Mouse (Mus musculus): ENCODE measurements around the gene 4930539E08Rik. TPM values are rescaled to one million over a fixed set of nuclear protein-coding genes. Genes with fewer than 3 reads are reported as not detected.

The 4930539E08Rik gene
- polyA plus RNA-seq, 1 experiment from 2014 or later, result 1.9 TPM

GRCm38 (mm10) chr17:28869412-28870110 lies 45.6 kb downstream of the 4930539E08Rik start:
- peak; percentile 96 for ATAC-seq (ENCODE audit: low FRiP score, low read depth)
- Histone ChIP-seq H3K4me3 (no peak overlapping the region), H3K27me3 (no peaks in the 10 kb centered on the region), H3K9me3 (no peaks in the 10 kb centered on the region), H3K4me2 (peak overlapping the region; percentile 24), H3K4me1 (replicated peaks) (peaks cover 21% of the 10 kb centered on the region), H3K36me3 (no peaks in the 10 kb centered on the region), H3K9ac (no peak overlapping the region), H3K27ac (replicated peaks) (peak overlapping the region; percentile 82)
- WGBS, result 42% methylated on average over 9 of the region's 9 CpGs

GRCm38 (mm10) chr17:28867381-28867780 lies 47.7 kb downstream of the 4930539E08Rik start:
- H3K27me3 ChIP-seq, result no peaks in the 10 kb centered on the region
- no peaks in the 10 kb centered on the region for H3K36me3 ChIP-seq
- WGBS, result 90% methylated on average over 4 of the region's 4 CpGs

GRCm38 (mm10) chr17:28866921-28867320 lies 48.2 kb downstream of the 4930539E08Rik start:
- Histone ChIP-seq H3K27me3 (no peaks in the 10 kb centered on the region), H3K4me3 (no peak overlapping the region), H3K4me2 (no peak overlapping the region), H3K4me1 (replicated peaks) (peaks cover 21% of the 10 kb centered on the region), H3K9me3 (no peaks in the 10 kb centered on the region), H3K27ac (replicated peaks) (no peak overlapping the region), H3K9ac (no peak overlapping the region), H3K36me3 (no peaks in the 10 kb centered on the region)
- no peak for ATAC-seq (ENCODE audit: low FRiP score, low read depth)

More at GRCm38 (mm10) chr17:28867381-28867780, 47.7 kb downstream of the 4930539E08Rik start:
- Histone ChIP-seq H3K9me3 (no peaks in the 10 kb centered on the region), H3K4me3 (no peak overlapping the region), H3K9ac (no peak overlapping the region), H3K27ac (replicated peaks) (no peak overlapping the region), H3K4me2 (no peak overlapping the region), H3K4me1 (replicated peaks) (peaks cover 21% of the 10 kb centered on the region)
- ATAC-seq (ENCODE audit: low FRiP score, low read depth), result no peak

- H3K27me3 ChIP-seq, result no peaks in the 10 kb centered on the region
- WGBS, result 80% methylated on average over 6 of the region's 6 CpGs
- no peak for ATAC-seq (ENCODE audit: low FRiP score, low read depth)
These were observed 50.7 kb downstream of the 4930539E08Rik start for GRCm38 (mm10) chr17:28864464-28864863.

GRCm38 (mm10) chr17:28863926-28864325 lies 51.2 kb downstream of the 4930539E08Rik start:
- WGBS, result 76% methylated on average over 7 of the region's 7 CpGs
- Histone ChIP-seq H3K27ac (replicated peaks) (no peak overlapping the region), H3K27me3 (no peaks in the 10 kb centered on the region), H3K4me1 (replicated peaks) (peaks cover 4% of the 10 kb centered on the region), H3K4me3 (no peak overlapping the region), H3K9me3 (no peaks in the 10 kb centered on the region), H3K36me3 (no peaks in the 10 kb centered on the region), H3K9ac (no peak overlapping the region), H3K4me2 (no peak overlapping the region)
- no peak for ATAC-seq (ENCODE audit: low FRiP score, low read depth)

More at GRCm38 (mm10) chr17:28864464-28864863, 50.7 kb downstream of the 4930539E08Rik start:
- Histone ChIP-seq H3K36me3 (no peaks in the 10 kb centered on the region), H3K4me3 (no peak overlapping the region), H3K4me1 (replicated peaks) (peaks cover 9% of the 10 kb centered on the region), H3K9ac (no peak overlapping the region), H3K27ac (replicated peaks) (no peak overlapping the region), H3K9me3 (no peaks in the 10 kb centered on the region), H3K4me2 (no peak overlapping the region)

GRCm38 (mm10) chr17:28858205-28858604 lies 56.9 kb downstream of the 4930539E08Rik start, which contains the start of gene Pnpla1:
TSS of gene Pnpla1 (plus strand) at chr17:28858411.
- Histone ChIP-seq H3K36me3 (no peaks in the 10 kb centered on the region), H3K4me2 (no peak within 1 kb of the TSS), H3K4me3 (no peak within 1 kb of the TSS), H3K9ac (no peak within 1 kb of the TSS), H3K4me1 (replicated peaks) (no peaks in the 10 kb centered on the region), H3K9me3 (peaks cover 8% of the 10 kb centered on the region; the same call in 1 of the 2 replicates), H3K27me3 (no peaks in the 10 kb centered on the region), H3K27ac (replicated peaks) (no peak within 1 kb of the TSS)
- WGBS, result 29% methylated on average over 12 of the region's 12 CpGs
- no peak for ATAC-seq (ENCODE audit: low FRiP score, low read depth)

- no peak overlapping the region for H3K9ac ChIP-seq
- no peak overlapping the region for H3K27ac ChIP-seq (replicated peaks)
These were observed 59.1 kb downstream of the 4930539E08Rik start for GRCm38 (mm10) chr17:28856030-28856429.

GRCm38 (mm10) chr17:28855166-28855885 lies 59.8 kb downstream of the 4930539E08Rik start:
- Histone ChIP-seq H3K27ac (replicated peaks) (no peak overlapping the region), H3K9me3 (peaks cover 8% of the 10 kb centered on the region; the same call in 1 of the 2 replicates), H3K4me3 (no peak overlapping the region), H3K9ac (no peak overlapping the region), H3K27me3 (no peaks in the 10 kb centered on the region), H3K36me3 (no peaks in the 10 kb centered on the region), H3K4me2 (no peak overlapping the region), H3K4me1 (replicated peaks) (no peaks in the 10 kb centered on the region)
- ATAC-seq (ENCODE audit: low FRiP score, low read depth), result no peak
- WGBS, result 81% methylated on average over 9 of the region's 9 CpGs

More at GRCm38 (mm10) chr17:28856030-28856429, 59.1 kb downstream of the 4930539E08Rik start:
- H3K4me2 ChIP-seq, result no peak overlapping the region
- H3K36me3 ChIP-seq, result no peaks in the 10 kb centered on the region
- H3K4me1 ChIP-seq (replicated peaks), result no peaks in the 10 kb centered on the region
- no peaks in the 10 kb centered on the region for H3K27me3 ChIP-seq
- 66% methylated on average over 3 of the region's 3 CpGs for WGBS
- no peak for ATAC-seq (ENCODE audit: low FRiP score, low read depth)
- peaks cover 8% of the 10 kb centered on the region; the same call in 1 of the 2 replicates for H3K9me3 ChIP-seq
- H3K4me3 ChIP-seq, result no peak overlapping the region

GRCm38 (mm10) chr17:28854377-28854776 lies 60.7 kb downstream of the 4930539E08Rik start:
- Histone ChIP-seq H3K9ac (no peak overlapping the region), H3K9me3 (peaks cover 8% of the 10 kb centered on the region; the same call in 1 of the 2 replicates), H3K27me3 (no peaks in the 10 kb centered on the region), H3K4me1 (replicated peaks) (no peaks in the 10 kb centered on the region), H3K4me3 (no peak overlapping the region), H3K4me2 (no peak overlapping the region), H3K36me3 (no peaks in the 10 kb centered on the region), H3K27ac (replicated peaks) (no peak overlapping the region)
- no peak for ATAC-seq (ENCODE audit: low FRiP score, low read depth)
- WGBS, result 87% methylated on average over 7 of the region's 7 CpGs

GRCm38 (mm10) chr17:28850511-28850910 lies 64.6 kb downstream of the 4930539E08Rik start:
- 96% methylated on average over 5 of the region's 5 CpGs for WGBS
- Histone ChIP-seq H3K27me3 (no peaks in the 10 kb centered on the region), H3K9ac (no peak overlapping the region)

GRCm38 (mm10) chr17:28846974-28847617 lies 68.0 kb downstream of the 4930539E08Rik start:
- Histone ChIP-seq H3K9ac (no peak overlapping the region), H3K9me3 (no peaks in the 10 kb centered on the region), H3K27ac (replicated peaks) (no peak overlapping the region), H3K4me1 (replicated peaks) (no peaks in the 10 kb centered on the region), H3K27me3 (no peaks in the 10 kb centered on the region), H3K4me3 (no peak overlapping the region), H3K36me3 (no peaks in the 10 kb centered on the region), H3K4me2 (no peak overlapping the region)
- WGBS, result 79% methylated on average over 11 of the region's 11 CpGs
- ATAC-seq (ENCODE audit: low FRiP score, low read depth), result no peak

More at GRCm38 (mm10) chr17:28850511-28850910, 64.6 kb downstream of the 4930539E08Rik start:
- no peak overlapping the region for H3K27ac ChIP-seq (replicated peaks)
- no peak overlapping the region for H3K4me2 ChIP-seq
- no peaks in the 10 kb centered on the region for H3K36me3 ChIP-seq
- H3K4me3 ChIP-seq, result no peak overlapping the region
- no peak for ATAC-seq (ENCODE audit: low FRiP score, low read depth)
- H3K9me3 ChIP-seq, result no peaks in the 10 kb centered on the region
- H3K4me1 ChIP-seq (replicated peaks), result no peaks in the 10 kb centered on the region
